ENCODE assay signal across 7 mouse cellular contexts in the genomic region with DNA sequence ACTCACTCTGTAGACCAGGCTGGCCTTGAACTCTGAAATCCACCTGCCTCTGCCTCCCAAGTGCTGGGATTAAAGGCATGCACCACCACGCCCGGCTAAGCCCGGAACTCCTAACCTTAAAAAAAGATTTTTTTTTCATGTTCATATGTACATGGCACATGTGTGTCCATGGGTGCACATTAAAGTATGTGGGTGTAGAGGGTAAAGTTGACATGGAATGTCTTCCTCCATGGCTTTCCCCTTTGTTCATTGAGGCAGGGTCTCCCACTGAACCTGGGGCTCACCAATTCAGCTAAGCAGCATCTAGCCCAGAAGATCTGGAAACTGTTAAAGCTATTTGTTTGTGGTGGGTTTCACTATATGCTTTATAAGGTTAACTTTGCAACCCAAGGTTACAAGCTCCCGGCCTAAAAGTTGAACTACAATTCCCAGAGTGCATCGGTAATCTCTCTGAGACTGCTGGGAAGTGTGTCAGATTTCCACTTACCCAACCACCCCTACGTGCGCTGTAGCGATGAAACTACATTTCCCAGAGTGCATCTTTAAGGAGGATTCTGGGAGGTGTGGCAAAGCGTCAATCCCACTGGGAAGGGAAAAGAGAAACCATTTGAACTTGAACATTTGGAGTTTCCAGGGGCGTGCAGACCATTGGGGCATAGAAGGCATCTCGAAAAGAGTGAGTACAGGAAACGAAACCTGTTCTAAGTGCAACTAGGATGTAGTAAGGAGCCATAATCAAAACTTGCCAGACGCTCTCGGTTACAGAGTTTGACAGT. TPM values are rescaled to one million over a fixed set of nuclear protein-coding genes. Genes with fewer than 3 reads are reported as not detected.
DNase-seq lines count a peak whose midpoint lies in the region; ATAC-seq and TF ChIP-seq lines count a peak whose summit lies in the region.

A gene (plus strand): TSS at position 581 of the 776 bp plus-strand sequence.

- no peaks in the 10 kb centered on the region for H3K27me3 ChIP-seq in embryonic facial prominence, embryonic 10.5 days (replicated peaks; ENCODE audit: low read depth, poor library complexity, severe bottlenecking)
- no peaks in the 10 kb centered on the region for H3K27me3 ChIP-seq in intestine, postnatal 0 days (replicated peaks; ENCODE audit: control insufficient read depth, insufficient read depth, low read length)
- no peaks in the 10 kb centered on the region for H3K27me3 ChIP-seq in midbrain, embryonic 12.5 days
- H3K27me3 ChIP-seq in small intestine, adult 2 months (ENCODE audit: control insufficient read depth, insufficient read depth, low read length): no peaks in the 10 kb centered on the region

- no peak for TF ChIP-seq CTCF in intestine, postnatal 0 days (IDR thresholded peaks at IDR 0.05; ENCODE audit: low read depth)
- no peak for TF ChIP-seq CTCF in small intestine, adult 2 months (IDR thresholded peaks at IDR 0.05; ENCODE audit: extremely low read depth, insufficient read length, insufficient replicate concordance, low read depth, low read length)

- peak within 1 kb of the TSS; percentile 46; the same call in 1 of the 2 replicates for H3K9ac ChIP-seq in intestine, postnatal 0 days (ENCODE audit: low read depth, low read length)
- H3K9ac ChIP-seq in midbrain, embryonic 12.5 days (replicated peaks): peak within 1 kb of the TSS; percentile 48

- DNase-seq in adrenal gland, postnatal 10 days: peak; percentile 85
- peak; percentile 79 for DNase-seq in embryonic facial prominence, embryonic 10.5 days (ENCODE audit: low spot score)
- DNase-seq in gonadal fat pad, adult 2 months (ENCODE audit: low read depth): peak; percentile 81
- peak; percentile 80 for DNase-seq in left cerebral cortex, postnatal 4 days

- WGBS in embryonic facial prominence, embryonic 10.5 days: 25% methylated on average over 14 of the region's 14 CpGs
- 24% methylated on average over 14 of the region's 14 CpGs for WGBS in intestine, postnatal 0 days
- WGBS in midbrain, embryonic 12.5 days: 25% methylated on average over 14 of the region's 14 CpGs
- WGBS in small intestine, adult 2 months: 22% methylated on average over 14 of the region's 14 CpGs

- H3K4me1 ChIP-seq in embryonic facial prominence, embryonic 10.5 days: peaks cover 6% of the 10 kb centered on the region; the same call in 1 of the 2 replicates
- H3K4me1 ChIP-seq in intestine, postnatal 0 days (replicated peaks; ENCODE audit: control insufficient read depth, insufficient read depth, low read length): no peaks in the 10 kb centered on the region
- peaks cover 6% of the 10 kb centered on the region for H3K4me1 ChIP-seq in midbrain, embryonic 12.5 days
- peaks cover 4% of the 10 kb centered on the region; the same call in 1 of the 2 replicates for H3K4me1 ChIP-seq in small intestine, adult 2 months (ENCODE audit: control insufficient read depth, insufficient read depth, insufficient read length, low read length)

- H3K4me2 ChIP-seq in intestine, postnatal 0 days (replicated peaks; ENCODE audit: low read depth): peak within 1 kb of the TSS; percentile 70
- H3K4me2 ChIP-seq in midbrain, embryonic 12.5 days (replicated peaks): peak within 1 kb of the TSS; percentile 59

- ATAC-seq in intestine, postnatal 0 days: peak; percentile 92
- peak; percentile 97 for ATAC-seq in midbrain, embryonic 12.5 days (ENCODE audit: low FRiP score, low read depth)

- intact Hi-C loops in left cerebral cortex, postnatal 4 days (cut with DNase I): no loop called here

- H3K27ac ChIP-seq in embryonic facial prominence, embryonic 10.5 days (replicated peaks): peak within 1 kb of the TSS; percentile 65; the same call in 1 of the 2 replicates
- H3K27ac ChIP-seq in intestine, postnatal 0 days (ENCODE audit: low read depth, low read length): no peak within 1 kb of the TSS
- H3K27ac ChIP-seq in midbrain, embryonic 12.5 days (replicated peaks): no peak within 1 kb of the TSS
- H3K27ac ChIP-seq in small intestine, adult 2 months (ENCODE audit: insufficient read depth, low read depth, low read length): 0 out of 2 replicates have a peak within 1 kb of the TSS, but pooled peaks have one; percentile 43

- H3K9me3 ChIP-seq in embryonic facial prominence, embryonic 10.5 days: no peaks in the 10 kb centered on the region
- no peaks in the 10 kb centered on the region for H3K9me3 ChIP-seq in intestine, postnatal 0 days (ENCODE audit: control insufficient read depth)
- no peaks in the 10 kb centered on the region for H3K9me3 ChIP-seq in midbrain, embryonic 12.5 days

- H3K36me3 ChIP-seq in embryonic facial prominence, embryonic 10.5 days (replicated peaks): no peaks in the 10 kb centered on the region
- no peaks in the 10 kb centered on the region for H3K36me3 ChIP-seq in intestine, postnatal 0 days (ENCODE audit: control insufficient read depth, insufficient read depth)
- no peaks in the 10 kb centered on the region for H3K36me3 ChIP-seq in midbrain, embryonic 12.5 days
- H3K36me3 ChIP-seq in small intestine, adult 2 months (ENCODE audit: control insufficient read depth, insufficient read depth, low read length): no peaks in the 10 kb centered on the region; the same call in 1 of the 2 replicates

- no peak for TF ChIP-seq POLR2A in small intestine, adult 2 months (IDR thresholded peaks at IDR 0.05; ENCODE audit: low read depth, low read length)

- H3K4me3 ChIP-seq in embryonic facial prominence, embryonic 10.5 days: peak within 1 kb of the TSS; percentile 56
- H3K4me3 ChIP-seq in intestine, postnatal 0 days (ENCODE audit: low read depth, low read length): peak within 1 kb of the TSS; percentile 63
- H3K4me3 ChIP-seq in midbrain, embryonic 12.5 days: peak within 1 kb of the TSS; percentile 49
- peak within 1 kb of the TSS; percentile 58 for H3K4me3 ChIP-seq in small intestine, adult 2 months (ENCODE audit: low read depth, low read length)

RNA-seq across cellular contexts. Expression of the gene that starts here (rescaled TPM):
- 10 to 100 TPM; 43.4 to 52.3 TPM for total RNA-seq in adrenal gland, postnatal 10 days (2021)
- polyA plus RNA-seq in embryonic facial prominence, embryonic 10.5 days (2016; fragmentation: Nextera tagmentation; extraction: Ambion mirVana): 13.1 and 14.2 TPM in 2 replicates
- 25.3 and 37.6 TPM in 2 replicates for polyA plus RNA-seq in gonadal fat pad, adult 2 months (2012; rRNA removed)
- 7.4 and 10.5 TPM in 2 replicates for polyA plus RNA-seq in intestine, postnatal 0 days (2015; fragmentation: Nextera tagmentation; extraction: Ambion mirVana)
- total RNA-seq in left cerebral cortex, postnatal 4 days (2021): 10 to 100 TPM; 18.7 to 22.6 TPM
- 14.5 and 16.0 TPM in 2 replicates for polyA plus RNA-seq in midbrain, embryonic 12.5 days (2016; fragmentation: Nextera tagmentation; extraction: Ambion mirVana)
- polyA plus RNA-seq in small intestine, adult 2 months (2012; rRNA removed): 6.8 and 12.2 TPM in 2 replicates

Comparison
In these comparisons a context has a peak if more than half of its experiments do, and no peak if none do; other contexts are left out.
1. H3K27ac ChIP-seq: peak in embryonic facial prominence, embryonic 10.5 days (single experiment) and small intestine, adult 2 months (single experiment); none in intestine, postnatal 0 days (single experiment) and midbrain, embryonic 12.5 days (single experiment).
2. Peak in every context shown above with its lines, with median percentiles within 50 percentile points of each other: DNase-seq and H3K4me3 ChIP-seq.